Mouse (Mus musculus): Measurements from ENCODE around the gene Ero1lb. TPM values are rescaled to one million over a fixed set of nuclear protein-coding genes. Genes with fewer than 3 reads are reported as not detected.
"Not testable (repeated sequence)": the region's sequence is repeated elsewhere in the genome, so short reads cannot be mapped to it uniquely, and the experiment has no call there.

Ero1lb gene
- polyA plus RNA-seq, 2 experiments from 2014 or later: 4.4 to 5.7 TPM

DNA sequence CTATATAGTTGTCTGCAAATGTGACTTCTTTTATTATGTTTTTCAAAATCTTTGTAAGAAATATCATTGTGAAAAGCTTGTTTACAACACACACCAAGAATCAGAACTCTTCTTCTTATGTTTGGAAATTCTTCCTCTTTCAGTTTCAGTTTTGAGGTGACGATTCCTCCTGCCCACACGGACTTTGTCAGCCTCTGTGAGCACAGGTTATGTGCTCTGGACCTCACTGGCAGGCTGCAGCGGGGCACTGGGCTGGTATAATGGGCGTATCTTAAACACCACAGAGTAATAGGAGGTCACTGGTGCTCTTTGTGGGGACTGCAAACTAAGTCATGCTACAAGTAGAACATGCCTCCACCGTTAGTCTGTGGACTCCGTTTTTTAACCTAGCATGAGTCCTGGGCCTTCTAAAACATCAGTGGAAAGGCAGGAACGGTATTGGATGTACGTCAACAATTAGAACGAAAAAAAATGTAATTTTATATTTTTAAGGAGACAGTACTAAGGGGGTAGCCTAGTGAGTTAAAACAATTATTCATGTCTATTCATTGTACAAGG lies 9.4 kb downstream of the Ero1lb start:
- peak; percentile 90 for ATAC-seq

DNA sequence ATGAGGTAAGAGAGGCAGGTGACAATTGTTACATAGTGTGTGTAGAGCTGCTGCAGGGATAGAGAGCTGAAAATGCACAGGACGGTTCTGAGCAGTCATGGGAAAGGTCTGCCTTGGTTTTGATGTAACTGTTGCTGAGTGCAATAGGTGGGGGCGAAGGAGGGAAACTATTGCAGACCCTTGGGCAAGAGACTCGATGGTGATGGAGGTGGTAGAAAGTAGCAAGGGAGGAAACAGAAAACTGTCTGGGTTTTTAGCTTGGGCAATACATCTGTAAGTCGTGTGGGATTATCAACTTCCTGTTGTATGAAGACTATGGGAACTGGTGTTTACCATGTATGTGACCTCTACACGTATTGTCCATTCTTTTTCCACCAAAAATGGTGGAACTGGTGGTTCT lies 12.5 kb downstream of the Ero1lb start:
- no peak for ATAC-seq

DNA sequence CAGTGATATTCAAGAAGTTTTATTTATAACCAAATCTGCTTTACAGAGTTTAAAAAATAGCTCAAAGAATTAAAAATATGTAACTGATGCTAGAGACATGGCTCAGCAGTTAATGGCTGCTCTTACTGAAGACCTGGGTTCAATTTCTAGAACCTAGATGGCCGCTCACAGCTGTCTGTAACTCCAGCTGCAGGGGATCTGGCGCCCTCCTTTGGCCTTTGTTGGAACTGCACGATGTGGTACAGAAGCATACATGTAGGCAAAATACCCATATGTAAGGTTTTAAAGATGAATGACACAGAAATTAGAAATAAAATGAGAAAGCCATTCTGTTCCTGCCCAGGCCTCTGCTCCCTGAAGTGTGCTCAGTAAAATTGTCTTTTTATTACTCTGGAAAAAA lies 23.3 kb downstream of the Ero1lb start:
- ATAC-seq: peak; percentile 89

DNA sequence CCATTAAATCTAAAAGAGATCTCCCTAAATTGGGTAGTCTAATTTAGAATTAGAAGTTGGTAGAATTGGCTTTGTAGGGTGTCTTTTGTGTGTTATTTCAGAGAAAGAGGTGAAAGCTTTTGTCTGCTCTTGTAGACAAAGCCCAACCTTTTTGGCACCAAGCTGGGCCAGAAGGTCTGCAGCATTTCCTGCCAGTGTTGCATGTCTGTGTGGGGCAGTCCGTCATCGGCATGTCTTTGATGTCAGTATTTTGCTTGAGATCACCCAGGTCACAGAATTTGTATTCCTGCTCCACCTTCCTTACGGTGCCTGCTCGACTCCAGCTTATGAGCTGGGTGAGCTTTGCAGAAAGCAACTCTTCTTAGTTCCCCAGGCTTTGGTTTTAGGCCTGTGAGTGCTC lies 31.4 kb downstream of the Ero1lb start:
- not testable (repeated sequence) for ATAC-seq

DNA sequence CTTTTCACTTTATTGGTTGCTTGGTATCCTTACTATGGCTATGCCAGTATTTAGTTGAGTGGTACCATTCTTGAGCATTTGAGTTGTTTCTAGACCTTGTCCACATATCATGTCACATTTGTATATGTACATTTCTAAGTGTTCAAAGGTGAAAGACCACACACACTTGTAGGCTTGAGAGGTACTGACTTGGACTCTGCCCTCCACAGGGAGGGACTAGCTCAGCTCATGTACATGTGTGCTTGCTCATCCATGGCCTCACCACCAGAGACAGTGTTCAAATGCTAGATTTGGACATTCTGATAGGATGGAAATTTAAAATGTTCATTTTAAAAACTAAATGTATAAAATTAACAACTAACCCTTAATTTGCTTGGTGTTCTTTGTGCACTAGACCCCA lies 44.5 kb downstream of the Ero1lb start:
- ATAC-seq: not testable (repeated sequence)

DNA sequence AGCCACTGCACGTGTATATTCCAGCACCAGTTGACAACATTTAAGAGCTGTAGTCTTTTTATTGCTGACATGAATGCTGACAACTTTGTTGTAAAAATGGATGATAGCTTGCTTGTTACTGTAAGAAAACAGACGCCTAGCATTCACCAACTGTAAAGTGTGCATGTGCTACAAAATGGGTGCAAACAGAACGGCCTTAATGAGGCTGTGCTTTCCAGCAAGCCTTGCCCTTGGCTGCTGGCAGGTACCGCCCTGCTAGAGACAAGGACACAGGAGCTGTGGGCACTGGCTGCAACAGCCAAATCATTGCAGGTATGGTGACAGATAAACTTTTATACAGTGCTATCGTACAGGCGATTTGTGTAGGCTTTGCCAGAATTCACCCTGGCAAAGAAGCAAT lies 48.4 kb downstream of the Ero1lb start:
- ATAC-seq: not testable (repeated sequence)

DNA sequence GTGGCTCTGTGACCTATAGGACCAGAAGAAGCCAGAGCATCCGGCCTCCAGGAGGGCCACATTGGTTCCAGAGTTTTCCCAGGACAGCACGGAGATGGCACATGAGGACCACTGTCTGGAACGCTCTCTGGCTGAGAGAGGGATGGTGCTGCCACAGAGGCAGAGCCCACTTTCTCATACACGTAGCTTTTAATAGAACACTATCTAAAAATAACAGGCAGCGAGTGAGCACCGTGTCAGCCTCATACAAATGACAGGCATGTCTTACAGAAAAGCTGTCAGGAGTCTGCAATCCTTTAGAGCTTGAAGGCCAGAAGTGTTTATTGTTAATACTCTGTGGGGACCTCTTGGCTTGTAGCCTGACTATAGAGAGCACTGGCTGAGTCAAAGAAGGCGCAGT lies 48.9 kb downstream of the Ero1lb start:
- ATAC-seq: not testable (repeated sequence)

DNA sequence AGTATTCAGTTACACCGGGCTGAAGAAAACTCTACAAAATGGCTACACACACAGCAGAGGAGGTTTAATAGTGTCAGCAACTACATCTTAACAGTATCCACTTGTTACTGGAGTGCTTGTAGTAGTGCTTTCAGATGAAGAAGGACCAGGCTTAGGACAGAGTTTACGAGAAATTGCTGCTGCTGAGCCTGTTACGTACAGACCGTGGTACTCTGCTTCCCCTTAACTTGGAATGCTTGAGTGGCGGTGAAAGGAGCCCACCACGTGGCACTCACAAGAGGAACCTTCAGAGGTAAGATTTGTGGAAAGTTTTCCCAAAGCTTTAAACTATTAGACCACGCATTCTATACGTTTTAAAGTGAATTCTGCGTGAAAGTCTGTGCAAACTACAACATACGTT lies 49.3 kb downstream of the Ero1lb start:
- not testable (repeated sequence) for ATAC-seq

DNA sequence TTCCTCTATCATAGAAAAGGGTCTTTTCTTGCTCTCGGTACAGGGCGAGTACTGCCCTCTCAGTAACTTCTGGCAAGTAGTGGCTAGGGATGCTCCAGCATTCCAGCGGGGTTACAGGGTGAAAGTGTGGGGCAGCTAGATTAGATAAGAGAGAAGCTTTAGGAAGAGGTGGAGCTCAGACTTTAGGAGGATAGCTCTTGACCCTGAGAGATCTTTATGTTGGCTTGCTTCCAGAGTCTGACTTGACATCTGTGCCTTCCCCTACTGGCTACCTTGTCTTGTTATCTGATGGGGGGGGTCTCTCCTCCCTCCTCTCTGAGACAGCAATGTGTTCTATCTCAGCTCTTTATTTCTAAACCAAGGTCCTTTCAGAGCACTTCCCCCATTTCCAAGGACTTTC lies 50.8 kb downstream of the Ero1lb start:
- ATAC-seq: not testable (repeated sequence)

DNA sequence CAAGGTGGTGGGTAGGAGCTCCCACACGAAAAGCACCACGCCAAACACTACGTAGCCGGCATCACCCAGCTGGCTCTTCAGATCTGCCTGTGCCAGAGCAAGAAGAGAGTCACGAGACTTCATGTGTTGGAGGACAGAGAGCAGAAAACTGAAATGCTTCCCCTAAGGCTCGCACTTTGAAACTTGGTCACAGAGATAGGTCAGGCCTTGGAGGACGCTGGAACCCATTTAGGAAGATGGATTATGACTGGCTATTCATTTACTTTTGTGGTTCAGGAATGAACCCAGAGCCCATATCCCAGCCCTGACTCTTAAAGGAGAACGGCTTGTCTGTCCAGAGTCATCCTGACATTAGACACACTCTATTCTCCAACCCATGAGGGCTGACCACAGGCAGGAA lies 54.1 kb downstream of the Ero1lb start:
- not testable (repeated sequence) for ATAC-seq

DNA sequence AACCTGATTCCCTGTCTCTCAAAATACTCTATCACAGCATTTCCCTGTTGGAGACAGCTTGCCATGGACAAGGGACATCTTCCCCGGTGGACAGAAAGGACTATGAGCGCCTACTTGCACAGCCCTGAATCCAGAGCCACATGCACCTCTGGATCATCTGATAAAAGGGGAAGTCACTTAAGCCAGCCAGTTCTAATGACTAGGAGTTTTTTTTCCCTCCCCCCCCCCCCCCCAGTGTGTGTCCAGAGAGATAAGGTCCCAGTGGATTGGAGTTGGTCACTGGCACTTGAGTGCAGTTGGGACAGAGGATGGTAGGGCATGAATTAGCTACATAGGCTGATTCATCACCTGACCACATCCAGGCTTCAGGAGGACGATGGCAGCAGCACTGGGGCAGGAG lies 60.4 kb downstream of the Ero1lb start:
- ATAC-seq: not testable (repeated sequence)

DNA sequence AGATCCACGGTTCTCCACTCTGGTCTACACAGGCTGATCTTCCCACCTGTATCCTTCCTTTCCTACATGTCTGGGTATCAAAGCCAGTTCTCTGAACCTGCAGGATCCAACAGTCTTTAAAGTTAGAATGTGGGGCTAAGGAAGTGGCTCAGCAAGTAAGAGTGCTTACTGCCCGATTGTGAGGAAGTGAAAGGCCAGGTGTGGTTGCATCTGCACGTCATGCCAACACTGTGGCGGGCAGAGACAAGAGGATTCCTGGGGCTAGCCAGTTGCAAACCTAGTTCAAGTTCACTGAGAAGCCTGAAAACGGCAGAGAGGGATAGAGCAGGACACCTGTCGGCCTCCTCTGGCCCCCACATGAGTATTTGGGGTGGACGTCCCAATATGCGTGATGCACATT lies 62.1 kb downstream of the Ero1lb start:
- ATAC-seq: not testable (repeated sequence)

DNA sequence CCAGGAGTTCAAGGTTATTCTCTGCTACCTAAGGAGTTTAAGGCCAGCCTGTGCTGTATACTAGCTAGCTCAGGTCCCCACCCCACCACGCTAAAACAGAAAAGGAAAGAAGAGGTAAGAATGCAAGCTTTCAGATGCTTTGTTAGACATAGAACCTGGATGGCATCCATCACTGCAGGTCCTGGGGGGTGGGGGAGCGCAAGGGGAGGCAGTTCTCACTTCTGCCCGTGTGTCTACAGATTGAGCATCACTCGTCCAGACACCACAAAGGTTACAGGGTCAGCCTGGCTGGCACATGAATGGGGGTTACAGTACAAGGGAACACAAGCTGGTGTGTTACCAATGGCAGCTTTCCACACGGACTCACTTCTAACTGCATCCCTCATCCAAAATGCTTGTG lies 62.5 kb downstream of the Ero1lb start:
- ATAC-seq: not testable (repeated sequence)

DNA sequence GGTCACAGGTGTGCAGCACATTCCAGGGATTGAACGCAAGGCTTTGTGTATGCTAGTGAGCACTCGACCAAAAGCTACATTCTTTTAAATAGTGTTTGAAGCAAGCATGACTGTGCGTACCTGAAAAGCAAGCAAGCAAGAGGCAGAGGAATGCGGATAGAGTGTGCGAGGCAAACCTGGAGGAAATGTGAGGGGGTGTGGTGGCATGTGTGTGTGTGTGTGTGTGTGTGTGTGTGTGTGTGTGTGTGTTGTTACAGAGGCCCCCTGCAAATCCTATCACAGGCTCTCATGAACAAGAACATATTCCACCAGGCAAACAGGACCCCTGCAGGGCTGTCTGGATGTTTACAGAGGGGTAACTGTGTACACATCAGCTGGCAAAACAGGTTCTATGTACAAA lies 64.6 kb downstream of the Ero1lb start:
- ATAC-seq: not testable (repeated sequence)

DNA sequence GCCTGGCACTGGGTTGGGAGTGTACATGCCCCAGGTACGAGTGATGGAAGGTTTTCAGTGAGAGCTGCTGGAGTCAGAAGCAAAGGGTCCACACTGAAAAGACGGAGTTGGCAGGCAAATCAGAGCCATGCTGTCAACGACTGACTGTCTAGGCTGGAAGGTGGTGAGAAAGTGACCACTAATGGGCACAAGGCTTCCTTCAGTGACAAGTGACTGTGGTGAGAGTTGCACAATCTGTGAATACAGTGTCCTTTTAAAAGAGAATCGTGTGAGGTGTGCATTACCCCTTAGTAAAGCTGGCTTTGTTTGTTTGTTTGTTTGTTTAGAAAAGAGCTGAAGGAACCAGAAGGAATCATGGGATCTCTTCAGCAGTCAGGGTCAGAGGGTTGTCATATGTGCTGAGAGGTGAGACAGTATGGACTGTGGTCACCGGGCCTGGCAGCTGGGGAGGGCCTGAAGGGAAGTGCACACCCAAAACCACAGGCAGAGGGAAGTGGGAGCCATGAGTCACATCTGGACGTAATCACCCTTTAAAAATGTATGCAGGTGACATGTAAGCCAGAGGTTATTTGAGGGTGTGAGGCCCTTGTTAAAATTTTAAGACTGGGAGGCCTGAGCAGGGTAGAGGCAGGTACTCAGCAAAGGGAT lies 69.4 kb downstream of the Ero1lb start:
- ATAC-seq: peak; percentile 40

DNA sequence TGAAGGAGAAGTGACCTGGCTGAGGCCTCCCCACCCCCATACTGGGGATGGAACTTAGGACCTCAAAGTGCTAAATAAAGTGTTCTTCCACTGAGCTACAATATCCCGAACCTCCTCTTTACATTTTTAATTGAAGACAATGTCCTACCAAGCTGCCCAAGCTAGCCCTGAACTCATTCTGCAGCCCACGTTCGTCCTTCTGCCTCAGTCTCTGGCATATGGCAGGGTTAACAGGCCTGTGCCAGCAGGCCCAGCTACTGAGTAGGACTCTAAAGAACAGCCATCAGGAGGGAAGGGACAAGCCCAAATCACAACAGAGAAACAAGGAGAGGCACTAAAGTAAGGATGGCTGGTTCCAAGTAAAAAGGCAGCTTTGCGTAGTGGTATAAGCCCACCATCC lies 77.1 kb downstream of the Ero1lb start:
- ATAC-seq: not testable (repeated sequence)

DNA sequence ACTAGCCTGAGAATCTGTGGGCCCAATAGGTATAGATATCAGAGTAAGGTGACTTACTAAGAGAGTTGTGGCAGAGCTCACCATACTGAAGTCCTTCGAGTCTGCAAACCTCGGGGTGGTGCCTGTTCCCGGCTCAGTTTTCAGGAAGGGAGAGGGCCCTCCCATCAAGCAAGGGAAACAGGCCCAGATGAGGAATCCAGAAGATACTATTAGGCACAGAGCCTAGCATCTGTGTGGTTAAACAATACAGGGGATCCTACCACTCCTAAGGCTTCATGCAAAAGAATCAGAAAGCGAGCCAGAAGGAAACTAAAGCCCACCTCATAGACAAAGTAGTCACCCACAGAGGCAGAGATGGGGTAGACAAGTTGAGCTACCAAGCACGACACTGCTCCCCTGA lies 81.0 kb downstream of the Ero1lb start:
- not testable (repeated sequence) for ATAC-seq

DNA sequence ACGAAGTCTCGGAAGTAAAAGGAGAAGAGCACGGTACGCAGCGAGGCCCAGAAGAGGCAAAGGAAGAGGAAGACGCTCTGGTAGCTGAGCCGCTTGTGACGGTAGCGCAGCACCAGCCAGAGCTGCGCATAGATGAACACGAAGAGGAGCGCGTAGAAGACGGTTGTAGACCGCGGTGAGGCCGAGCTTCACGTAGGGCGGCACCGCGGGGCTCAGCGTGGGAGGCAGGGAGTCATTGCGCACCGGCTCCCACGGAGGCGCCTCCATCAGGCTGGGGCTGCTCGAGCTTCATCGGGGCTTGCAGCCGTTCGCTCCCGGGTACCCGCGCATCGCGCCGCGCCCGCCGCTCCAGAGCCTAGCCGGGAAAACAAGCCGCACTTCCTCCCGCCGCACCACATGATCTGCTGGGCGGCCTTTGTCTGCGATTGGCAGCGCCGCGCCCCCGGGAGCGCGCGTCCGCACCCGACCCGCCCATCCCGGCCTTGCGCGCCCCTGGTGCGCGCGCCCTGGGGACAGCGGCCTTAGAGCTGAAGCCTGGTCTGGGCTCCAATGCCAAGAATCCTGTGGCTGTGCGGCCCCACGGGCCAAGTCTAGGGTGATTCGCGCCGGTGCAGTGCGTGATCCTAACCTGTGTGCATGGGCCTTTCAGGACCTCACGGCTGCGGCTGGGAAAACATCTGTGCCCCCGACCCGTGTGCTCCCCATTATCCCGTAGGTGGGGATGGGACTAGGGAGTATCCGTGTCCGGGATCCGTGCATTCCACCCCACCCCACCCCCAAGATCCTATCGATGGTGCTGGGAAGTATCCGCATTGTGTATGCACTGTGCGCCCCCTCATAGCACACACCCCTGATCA lies 84.6 kb downstream of the Ero1lb start:
- ATAC-seq: peak; percentile 65

DNA sequence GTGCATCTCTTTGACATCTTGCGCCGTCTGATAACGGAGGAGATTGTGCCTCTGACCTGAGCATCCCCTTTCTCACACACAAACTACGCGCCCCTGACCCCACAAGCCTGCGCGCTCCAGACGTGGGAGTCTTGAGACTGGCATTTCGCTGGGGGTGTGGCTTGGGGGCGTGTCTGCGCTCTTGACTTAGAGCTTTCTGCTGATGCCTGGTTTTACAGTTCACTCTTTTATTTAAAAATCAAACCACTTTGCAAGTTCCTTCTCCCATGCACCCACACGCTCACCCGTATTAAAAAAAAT lies 85.2 kb downstream of the Ero1lb start:
- peak; percentile 74 for ATAC-seq

Other genes with a start within 250 kb of the Ero1lb start
- 10 to 100 TPM in 1 of 2 experiments, 1 to 10 TPM in 1; 4.9 to 10.4 TPM for gene Actn2, start 225.1 kb upstream of the Ero1lb start, polyA plus RNA-seq (2017; shearing (Covaris generic))
- gene Heatr1, start 170.8 kb upstream of the Ero1lb start, polyA plus RNA-seq (2017; shearing (Covaris generic)): 10 to 100 TPM; 32.3 to 42.5 TPM
- 100 to 1,000 TPM in 1 of 2 experiments, 10 to 100 TPM in 1; 70.6 to 109 TPM for gene Lgals8, start 100.9 kb upstream of the Ero1lb start, polyA plus RNA-seq (2017; shearing (Covaris generic))
- 1 to 10 TPM; 1.0 TPM for gene Edaradd, start 45.4 kb upstream of the Ero1lb start, polyA plus RNA-seq (2017; shearing (Covaris generic))
- gene Prl2c3, start 234.2 kb downstream of the Ero1lb start, polyA plus RNA-seq (2017; shearing (Covaris generic)): not detected